Mouse (Mus musculus) lung, postnatal 0 days (tissue): ENCODE results near the gene Canx. TPM values are rescaled to one million over a fixed set of nuclear protein-coding genes. Genes with fewer than 3 reads are reported as not detected.

ENCODE experiments used
- ATAC-seq: fragments of 200-750 bp; cut with Nextera tagmentation; 2 replicates; pipeline ENCODE4 v1.8.0; 2017; ENCODE audit warnings: moderate library complexity
- DNase-seq: peaks from one replicate; pipeline ENCODE4 v3.0.0-alpha.2; 2016; ENCODE audit warnings: low spot score
- H3K27ac ChIP-seq: fragments of 300-500 bp; sonication (generic); 2 replicates; pipeline ENCODE4 v1.5.1; 2014; ENCODE audit warnings: antibody characterized with exemption, mild to moderate bottlenecking, low read length, mixed read lengths
- H3K27me3 ChIP-seq: fragments of 300-500 bp; sonication (generic); replicated peaks from 2 replicates; pipeline ENCODE4 v1.6.1; 2014; ENCODE audit warnings: low read length, mixed read lengths; ENCODE audit not compliant: insufficient read depth
- H3K36me3 ChIP-seq: fragments of 300-500 bp; sonication (generic); 2 replicates; pipeline ENCODE4 v1.6.1; 2014; ENCODE audit warnings: low read length, mixed read lengths; ENCODE audit not compliant: insufficient read depth
- H3K4me1 ChIP-seq: fragments of 300-500 bp; sonication (generic); 2 replicates; pipeline ENCODE4 v1.6.1; 2014; ENCODE audit warnings: antibody characterized with exemption, low read depth, low read length, mixed read lengths; ENCODE audit not compliant: insufficient read depth
- H3K4me2 ChIP-seq: fragments of 300-500 bp; sonication (generic); replicated peaks from 2 replicates; pipeline ENCODE4 v1.6.1; 2014; ENCODE audit warnings: low read depth, mild to moderate bottlenecking, low read length, moderate library complexity, mixed read lengths
- H3K4me3 ChIP-seq: fragments of 300-500 bp; sonication (generic); 2 replicates; pipeline ENCODE4 v1.5.1; 2014; ENCODE audit warnings: low read depth, low read length
- H3K9ac ChIP-seq: fragments of 300-500 bp; sonication (generic); replicated peaks from 2 replicates; pipeline ENCODE4 v1.6.1; 2014; ENCODE audit warnings: low read depth, mild to moderate bottlenecking
- H3K9me3 ChIP-seq: fragments of 300-500 bp; sonication (generic); 2 replicates; pipeline ENCODE4 v1.6.1; 2016; ENCODE audit warnings: low read length, mixed read lengths
- CTCF ChIP-seq: IDR thresholded peaks from 2 replicates; pipeline ENCODE4 v1.5.1; 2016; ENCODE audit warnings: antibody characterized with exemption, mild to moderate bottlenecking
- EP300 ChIP-seq: IDR thresholded peaks from 2 replicates; pipeline ENCODE4 v1.6.1; 2016; ENCODE audit warnings: antibody characterized with exemption, mild to moderate bottlenecking, control low read depth
- WGBS: fragments of 180-500 bp; shearing (Covaris S2); extraction: QIAGEN DNeasy Blood & Tissue Kit; methylation state at CpG from one replicate; pipeline ENCODE4 v1.1.7; 2014; 5-methylcytosine and 5-hydroxymethylcytosine counted together
- polyA plus RNA-seq: library from polyadenylated mRNA; unstranded; fragments of >200 nt; fragmentation: Nextera tagmentation; extraction: Ambion mirVana; gene quantifications from 2 replicates; pipeline ENCODE4 v1.2.1, GENCODE M21; 2015

The Canx gene
- polyA plus RNA-seq, 1 experiment from 2014 or later: 168 TPM

DNA sequence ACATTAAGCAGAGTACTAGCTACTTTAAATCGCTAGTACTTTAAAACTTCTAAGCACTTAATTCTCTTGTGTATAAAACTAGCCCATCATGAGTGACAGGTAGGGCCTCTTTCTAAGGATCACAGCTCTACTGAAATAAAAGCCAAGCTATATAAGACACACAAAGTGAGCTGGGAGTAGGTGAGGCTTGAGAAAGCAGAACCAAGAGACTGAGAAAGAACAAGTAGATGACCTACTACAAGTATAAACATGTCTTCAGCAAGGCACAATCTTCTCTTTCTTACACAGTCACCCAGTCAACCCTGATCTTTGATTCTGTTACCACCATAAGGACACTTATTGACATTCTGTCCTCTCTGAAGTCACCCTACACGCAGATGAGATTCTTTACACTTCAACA lies 12.7 kb downstream of the Canx start:
- no peak overlapping the region for H3K4me3 ChIP-seq
- no peak for TF ChIP-seq CTCF
- no peak for TF ChIP-seq EP300
- H3K36me3 ChIP-seq: peaks cover 3% of the 10 kb centered on the region
- ATAC-seq: no peak
- WGBS: 77% methylated on average over 2 of the region's 2 CpGs
- H3K27ac ChIP-seq: no peak overlapping the region
- no peaks in the 10 kb centered on the region for H3K9me3 ChIP-seq
- H3K4me1 ChIP-seq: no peaks in the 10 kb centered on the region
- no peak for DNase-seq
- no peaks in the 10 kb centered on the region for H3K27me3 ChIP-seq
- no peak overlapping the region for H3K9ac ChIP-seq
- no peak overlapping the region for H3K4me2 ChIP-seq

GRCm38 (mm10) chr11:50303406-50303805 lies 22.1 kb downstream of the Canx start:
- no peak for DNase-seq
- 93% methylated on average over 2 of the region's 2 CpGs for WGBS
- H3K36me3 ChIP-seq: peaks cover 35% of the 10 kb centered on the region; the same call in 1 of the 2 replicates
- no peak overlapping the region for H3K4me3 ChIP-seq
- no peak overlapping the region for H3K27ac ChIP-seq
- H3K27me3 ChIP-seq: no peaks in the 10 kb centered on the region
- H3K4me1 ChIP-seq: no peaks in the 10 kb centered on the region
- no peak overlapping the region for H3K4me2 ChIP-seq
- no peak for ATAC-seq
- no peaks in the 10 kb centered on the region for H3K9me3 ChIP-seq
- no peak for TF ChIP-seq CTCF
- no peak for TF ChIP-seq EP300
- H3K9ac ChIP-seq: no peak overlapping the region

GRCm38 (mm10) chr11:50292190-50292855 lies 33.1 kb downstream of the Canx start, which contains the start of gene Maml1:
Gene Maml1 (minus strand): TSS chr11:50292311.
- TF ChIP-seq CTCF (peak; percentile 9), EP300 (0 out of 2 replicates have a peak, but pooled peaks have one; percentile 24)
- Histone ChIP-seq H3K36me3 (peaks cover 16% of the 10 kb centered on the region; the same call in 1 of the 2 replicates), H3K4me2 (peak within 1 kb of the TSS; percentile 67), H3K9ac (peak within 1 kb of the TSS; percentile 92), H3K27me3 (no peaks in the 10 kb centered on the region), H3K27ac (peak within 1 kb of the TSS; percentile 97), H3K9me3 (no peaks in the 10 kb centered on the region), H3K4me1 (no peaks in the 10 kb centered on the region), H3K4me3 (peak within 1 kb of the TSS; percentile 92)
- ATAC-seq (peak; percentile 98), DNase-seq (peak; percentile 100)
- WGBS: under 1% methylated on average over 37 of the region's 45 CpGs

GRCm38 (mm10) chr11:50291321-50292165 lies 33.9 kb downstream of the Canx start:
- Histone ChIP-seq H3K36me3 (peaks cover 8% of the 10 kb centered on the region; the same call in 1 of the 2 replicates), H3K27me3 (no peaks in the 10 kb centered on the region), H3K4me2 (peak overlapping the region; percentile 67), H3K4me1 (no peaks in the 10 kb centered on the region), H3K9ac (peak overlapping the region; percentile 92), H3K9me3 (no peaks in the 10 kb centered on the region), H3K4me3 (peak overlapping the region; percentile 92), H3K27ac (peak overlapping the region; percentile 97)
- ATAC-seq: peak; percentile 70
- WGBS: under 1% methylated on average over 59 of the region's 85 CpGs
- TF ChIP-seq EP300 (no peak), CTCF (peak; percentile 30)
- peak; percentile 76 for DNase-seq

GRCm38 (mm10) chr11:50290486-50291225 lies 34.8 kb downstream of the Canx start:
- ATAC-seq (no peak), DNase-seq (peak; percentile 83)
- no peaks in the 10 kb centered on the region for H3K27me3 ChIP-seq
- peak overlapping the region; percentile 67 for H3K4me2 ChIP-seq
- TF ChIP-seq EP300: no peak
- no peak for TF ChIP-seq CTCF
- H3K9me3 ChIP-seq: no peaks in the 10 kb centered on the region
- 8% methylated on average over 20 of the region's 20 CpGs for WGBS
- H3K27ac ChIP-seq: peak overlapping the region; percentile 97
- H3K4me3 ChIP-seq: peak overlapping the region; percentile 92
- peak overlapping the region; percentile 92 for H3K9ac ChIP-seq
- H3K36me3 ChIP-seq: 0 out of 2 replicates have a peak, but pooled peaks cover 4% of the 10 kb centered on the region
- H3K4me1 ChIP-seq: no peaks in the 10 kb centered on the region
